Mouse (Mus musculus) lung, adult 18-20 months (tissue): ENCODE results near the gene Mrpl54.
A peak's percentile ranks its signal among the peaks of the same experiment; 100 is the strongest.
"Not testable (repeated sequence)": the region's sequence is repeated elsewhere in the genome, so short reads cannot be mapped to it uniquely, and the experiment has no call there.

ENCODE experiments used
- DNase-seq, 2 experiments: peaks; one replicate each; pipeline ENCODE4 v3.0.0; 2022; ENCODE audit warnings: mixed read lengths in 2 of 2

Gene Mrpl54

DNA sequence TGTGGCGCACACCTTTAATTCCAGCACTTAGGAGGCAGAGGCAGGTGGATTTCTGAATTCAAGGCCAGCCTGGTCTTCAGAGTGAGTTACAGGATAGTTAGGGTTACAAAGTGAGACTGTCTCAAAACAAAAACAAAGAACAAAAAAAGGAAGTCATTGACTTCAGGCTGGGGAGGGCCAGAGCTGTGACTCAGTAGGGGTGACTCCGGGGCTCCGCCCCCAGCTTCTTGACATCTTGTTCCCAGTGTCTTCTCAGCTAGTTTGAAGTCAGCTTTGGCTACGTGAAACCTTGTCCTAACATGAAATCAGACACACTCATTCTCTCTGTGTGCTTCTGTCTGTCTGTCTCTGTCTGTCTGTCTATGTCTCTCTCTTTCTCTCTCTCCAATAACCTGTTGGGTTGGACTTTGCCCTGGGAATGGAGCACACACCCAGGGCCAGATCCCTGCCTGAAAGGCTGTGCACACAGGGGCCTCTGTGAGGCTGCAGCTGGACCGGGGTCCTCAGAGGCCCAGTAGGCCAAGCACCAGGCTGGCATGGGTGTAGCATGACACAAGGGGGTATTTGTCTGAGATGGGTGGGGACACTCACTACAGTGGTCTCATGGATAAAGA lies 45.2 kb downstream of the Mrpl54 start:
- DNase-seq: no peak

DNA sequence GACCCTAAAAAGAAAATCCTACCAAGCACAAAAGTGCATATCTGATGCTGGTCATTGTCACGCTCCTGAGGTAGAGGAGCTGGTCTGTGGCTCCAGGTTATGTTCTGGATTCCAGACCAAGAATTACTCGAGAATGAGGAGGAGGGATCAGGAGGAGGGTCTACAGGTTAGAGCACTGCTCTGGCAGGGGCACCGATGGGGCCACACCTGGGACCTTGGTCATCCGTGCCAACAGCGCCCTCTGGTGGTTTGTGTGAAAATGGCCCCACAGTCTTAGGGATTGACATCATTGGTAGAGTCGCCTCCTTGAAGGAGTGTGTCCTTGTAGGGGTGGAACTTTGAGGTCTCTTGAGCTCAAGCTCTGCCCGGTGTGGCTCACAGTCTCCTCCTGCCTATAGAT lies 48.8 kb downstream of the Mrpl54 start:
- peak; percentile 56 to 75 for DNase-seq

DNA sequence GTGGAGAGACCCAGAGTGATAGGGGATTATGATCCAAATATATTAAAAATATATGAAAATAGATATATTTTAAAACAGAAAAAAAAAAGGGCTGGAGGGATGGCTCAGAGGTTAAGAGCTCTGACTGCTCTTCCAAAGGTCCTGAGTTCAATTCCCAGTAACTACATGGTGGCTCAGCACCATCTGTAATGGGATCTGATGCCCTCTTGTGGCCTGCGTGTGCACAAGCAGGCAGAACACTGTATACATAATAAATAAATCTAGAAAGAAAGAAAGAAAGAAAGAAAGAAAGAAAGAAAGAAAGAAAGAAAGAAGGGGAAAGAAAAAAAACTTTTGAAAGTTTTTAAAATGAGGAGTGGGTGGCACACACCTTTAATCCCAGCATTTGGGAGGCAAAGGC lies 49.5 kb downstream of the Mrpl54 start:
- DNase-seq: not testable (repeated sequence)

DNA sequence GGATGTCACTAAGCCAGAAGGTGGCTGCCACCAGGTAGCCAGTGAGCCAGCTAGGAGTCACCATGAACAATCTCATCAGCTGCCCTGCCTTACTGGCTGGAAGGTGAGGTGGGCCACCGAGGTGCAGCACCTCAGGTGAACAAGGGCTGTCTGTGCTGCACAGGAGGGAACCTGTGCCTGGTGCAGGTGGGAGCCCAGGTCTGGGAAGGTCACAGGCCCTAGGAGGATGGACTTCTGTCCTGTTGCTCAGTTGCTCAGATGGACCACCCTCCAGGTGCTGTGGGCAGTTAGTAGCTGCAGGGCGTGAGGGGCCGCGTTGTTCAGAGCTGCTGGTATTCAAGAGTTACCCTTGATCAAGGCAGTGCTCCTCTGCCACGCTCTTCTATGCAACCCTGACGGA lies 49.9 kb downstream of the Mrpl54 start:
- DNase-seq: no peak

DNA sequence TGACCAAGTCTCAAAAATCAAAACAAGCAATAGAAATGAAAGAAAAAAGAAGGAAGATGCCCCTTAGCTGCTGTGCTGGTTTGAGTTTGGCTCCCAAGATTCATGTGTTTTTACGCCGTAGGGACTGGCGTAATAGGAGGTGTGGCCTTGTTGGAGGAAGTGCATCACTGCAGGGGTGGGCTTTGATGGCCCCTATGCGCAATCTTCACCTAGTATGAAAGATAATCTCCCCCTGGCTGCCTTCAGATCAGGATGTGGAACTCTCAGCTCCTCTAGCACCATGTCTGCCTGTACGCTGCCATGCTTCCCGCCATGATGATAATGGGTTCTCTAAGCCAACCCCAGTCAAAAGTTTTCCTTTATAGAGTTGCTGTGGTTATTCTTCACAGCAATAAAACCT lies 50.5 kb downstream of the Mrpl54 start:
- DNase-seq: no peak
